Mouse (Mus musculus) cortical plate, adult 2 months (tissue): ENCODE measurements around the gene Acsl3.

Experiments used
- CTCF ChIP-seq: fragments of 200-500 bp; IDR thresholded peaks from 2 replicates; pipeline ENCODE4 v1.5.1; 2011; ENCODE audit warnings: mild to moderate bottlenecking, control low read depth, low read length; ENCODE audit not compliant: insufficient read depth; ENCODE audit errors: extremely low read depth
- POLR2A ChIP-seq: fragments of 200-500 bp; IDR thresholded peaks from 2 replicates; pipeline ENCODE4 v1.6.1; 2011; ENCODE audit warnings: mild to moderate bottlenecking, low read length, control low read depth; ENCODE audit not compliant: insufficient read depth; ENCODE audit errors: extremely low read depth

GRCm38 (mm10) chr1:78710613-78711329, 53.1 kb downstream of the Acsl3 start:
- TF ChIP-seq CTCF (no peak), POLR2A (no peak)
